Mouse (Mus musculus): Measurements from ENCODE around the gene Prl2c2. TPM values are rescaled to one million over a fixed set of nuclear protein-coding genes. Genes with fewer than 3 reads are reported as not detected.
"Not testable (repeated sequence)": the region's sequence is repeated elsewhere in the genome, so short reads cannot be mapped to it uniquely, and the experiment has no call there.

The Prl2c2 gene
- not detected for total RNA-seq (2021)
- long read RNA-seq, experiment 1 = 0 reads
- long read RNA-seq, experiment 2 = 0 reads

DNA sequence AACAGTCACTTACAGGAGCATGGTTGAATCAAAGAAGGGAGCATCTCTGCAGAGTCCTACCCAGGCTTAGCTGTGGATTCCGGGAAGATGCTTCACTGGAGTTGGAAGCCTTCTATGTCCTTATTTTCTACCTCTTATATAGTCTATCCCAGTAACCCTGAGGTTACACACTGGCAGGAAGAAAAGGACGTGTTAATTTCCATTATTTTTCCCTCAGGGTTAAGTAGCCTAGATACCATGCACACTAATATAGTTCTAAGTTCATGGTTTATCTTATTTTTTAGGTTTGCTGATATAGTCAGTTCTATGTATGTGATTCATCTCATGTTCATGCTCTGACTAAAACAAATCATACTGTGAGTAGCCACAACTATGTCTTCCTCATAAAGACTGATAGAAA is at the start of gene Prl2c2:
Gene Prl2c2 (minus strand): TSS at position 101 of the 400 bp plus-strand sequence.
- DNase-seq (ENCODE audit: low spot score) = not testable (repeated sequence)

DNA sequence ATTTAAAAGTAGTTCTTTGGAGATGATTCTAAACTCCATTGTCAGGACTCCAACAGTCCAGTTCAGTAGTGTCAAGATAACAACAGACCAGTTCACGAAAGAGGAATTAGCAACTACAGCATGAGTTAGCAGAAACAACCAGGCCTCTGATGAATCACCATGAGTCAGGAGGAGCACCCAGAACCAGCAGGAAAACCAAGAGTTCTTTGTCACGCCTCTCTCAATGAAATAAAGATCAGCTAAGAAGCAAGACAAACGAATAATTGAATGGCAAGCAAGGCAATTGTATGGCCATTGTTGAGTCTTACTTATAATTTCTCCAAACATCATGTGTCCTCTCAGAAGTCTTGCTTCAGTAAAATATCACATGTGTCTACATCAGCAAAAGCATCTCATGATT is 20.7 kb upstream of the Prl2c2 start:
- not testable (repeated sequence) for DNase-seq (ENCODE audit: low spot score)

DNA sequence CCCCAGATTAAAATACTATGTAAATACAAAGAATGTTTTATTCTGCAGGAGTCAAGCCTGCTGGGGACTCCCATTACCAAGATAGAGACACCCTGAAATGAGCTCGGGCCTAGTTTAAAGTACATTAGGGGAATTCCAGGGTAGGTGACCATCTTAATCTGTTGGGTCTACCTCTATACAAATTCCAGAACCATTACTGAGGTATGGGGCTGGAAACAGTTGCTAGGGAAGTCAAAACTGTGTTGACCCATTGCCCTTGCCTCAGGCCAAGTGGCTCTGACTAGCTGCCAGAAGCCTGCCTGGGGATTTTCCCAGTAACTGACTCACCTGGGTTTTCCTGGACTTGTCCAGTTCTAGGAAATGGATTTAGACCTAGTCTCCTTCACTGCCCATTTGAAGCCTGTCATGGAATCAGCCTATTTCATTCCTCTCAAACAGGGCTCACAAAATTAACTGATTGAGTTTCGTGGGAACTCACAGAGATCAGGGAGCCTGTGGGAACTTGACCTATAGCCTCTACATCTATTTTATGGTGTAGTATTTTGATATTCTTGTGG is 8.9 kb upstream of the Prl2c2 start:
- DNase-seq (ENCODE audit: low spot score) = not testable (repeated sequence)

Other genes starting within 250 kb of the Prl2c2 start
- not detected for gene Prl2c3, start 205.3 kb downstream of the Prl2c2 start, total RNA-seq (2021)
- gene Prl2c5, start 177.3 kb upstream of the Prl2c2 start, total RNA-seq (2021) = not detected